Mouse (Mus musculus) T-helper 1 cell (primary cell): ENCODE data around the gene Socs7.
"Not testable (repeated sequence)": the region's sequence is repeated elsewhere in the genome, so short reads cannot be mapped to it uniquely, and the experiment has no call there.

ENCODE experiments used
- in situ Hi-C: fragments of 300-600 bp; cut with MboI, MseI; formaldehyde crosslinking; loops from one replicate; pipeline ENCODE4 v1.15.1; 2025; ENCODE audit warnings: high pct_unique_total_duplicates

Socs7 gene

GRCm38 (mm10) chr11:97343175-97343574, 19.2 kb upstream of the Socs7 start:
- in situ Hi-C loops: no loop called here

- in situ Hi-C loops: no loop called here
Measured at GRCm38 (mm10) chr11:97343619-97344018, 18.7 kb upstream of the Socs7 start.

- in situ Hi-C loops: no loop called here
Measured at GRCm38 (mm10) chr11:97345446-97345845, 16.9 kb upstream of the Socs7 start.

GRCm38 (mm10) chr11:97346383-97346782, 16.0 kb upstream of the Socs7 start:
- in situ Hi-C loops: no loop called here

- in situ Hi-C loops: no loop called here
Measured at GRCm38 (mm10) chr11:97347291-97347690, 15.1 kb upstream of the Socs7 start.

- in situ Hi-C loops: no loop called here
Measured at GRCm38 (mm10) chr11:97350035-97350434, 12.3 kb upstream of the Socs7 start.

GRCm38 (mm10) chr11:97352027-97352684, 10.2 kb upstream of the Socs7 start, which contains the start of gene Gpr179:
TSS of gene Gpr179 (minus strand) at chr11:97352077.
- in situ Hi-C loops: no loop called here

GRCm38 (mm10) chr11:97352935-97353597, 9.3 kb upstream of the Socs7 start:
- in situ Hi-C loops: no loop called here

GRCm38 (mm10) chr11:97354646-97355045, 7.7 kb upstream of the Socs7 start:
- in situ Hi-C loops: no loop called here

GRCm38 (mm10) chr11:97355247-97355646, 7.1 kb upstream of the Socs7 start:
- in situ Hi-C loops: no loop called here

GRCm38 (mm10) chr11:97357663-97358062, 4.7 kb upstream of the Socs7 start:
- in situ Hi-C loops: not testable (repeated sequence)

GRCm38 (mm10) chr11:97362649-97362942, 245 bp downstream of the Socs7 start:
- in situ Hi-C loops: loop anchor here (10.0 kb wide), 1 partner anchor 1292 kb away; no protein-coding TSS in a partner anchor

- in situ Hi-C loops: loop anchor here (10.0 kb wide), 1 partner anchor 1292 kb away; no protein-coding TSS in a partner anchor
Measured at GRCm38 (mm10) chr11:97362943-97363643, 742 bp downstream of the Socs7 start.

- in situ Hi-C loops: loop anchor here (10.0 kb wide), 1 partner anchor 1291 kb away; no protein-coding TSS in a partner anchor
Measured at GRCm38 (mm10) chr11:97363644-97363995, 1.3 kb downstream of the Socs7 start.

GRCm38 (mm10) chr11:97365556-97365955, 3.2 kb downstream of the Socs7 start:
- in situ Hi-C loops: loop anchor here (10.0 kb wide), 1 partner anchor 1289 kb away; no protein-coding TSS in a partner anchor

GRCm38 (mm10) chr11:97368501-97368900, 6.2 kb downstream of the Socs7 start:
- in situ Hi-C loops: loop anchor here (10.0 kb wide), 1 partner anchor 1286 kb away; no protein-coding TSS in a partner anchor

GRCm38 (mm10) chr11:97370329-97371091, 8.2 kb downstream of the Socs7 start:
- in situ Hi-C loops: no loop called here

GRCm38 (mm10) chr11:97372159-97372864, 10.0 kb downstream of the Socs7 start:
- in situ Hi-C loops: no loop called here

GRCm38 (mm10) chr11:97373402-97373801, 11.1 kb downstream of the Socs7 start:
- in situ Hi-C loops: no loop called here

GRCm38 (mm10) chr11:97380036-97380435, 17.7 kb downstream of the Socs7 start:
- in situ Hi-C loops: loop anchor here (10.0 kb wide), 1 partner anchor 675 kb away; no protein-coding TSS in a partner anchor

- in situ Hi-C loops: loop anchor here (10.0 kb wide), 1 partner anchor 678 kb away; no protein-coding TSS in a partner anchor
Measured at GRCm38 (mm10) chr11:97383017-97383416, 20.7 kb downstream of the Socs7 start.
